Mouse (Mus musculus): ENCODE measurements at regions not wholly inside any gene's neighbourhood (a gene's known extent, or its start where the extent isn't known, plus 50 kb on each side); places are given as distances from the start of the nearest gene placed in this dataset.

GRCm38 (mm10) chr14:54180754-54181153 lies 73.2 kb downstream of the Dad1 start:
- TF ChIP-seq CTCF (IDR thresholded peaks at IDR 0.05) (no peak), EP300 (IDR thresholded peaks at IDR 0.05) (no peak)

All from lung, postnatal 0 days (tissue).